Mouse (Mus musculus): ENCODE results near the gene Gm13697.

DNA sequence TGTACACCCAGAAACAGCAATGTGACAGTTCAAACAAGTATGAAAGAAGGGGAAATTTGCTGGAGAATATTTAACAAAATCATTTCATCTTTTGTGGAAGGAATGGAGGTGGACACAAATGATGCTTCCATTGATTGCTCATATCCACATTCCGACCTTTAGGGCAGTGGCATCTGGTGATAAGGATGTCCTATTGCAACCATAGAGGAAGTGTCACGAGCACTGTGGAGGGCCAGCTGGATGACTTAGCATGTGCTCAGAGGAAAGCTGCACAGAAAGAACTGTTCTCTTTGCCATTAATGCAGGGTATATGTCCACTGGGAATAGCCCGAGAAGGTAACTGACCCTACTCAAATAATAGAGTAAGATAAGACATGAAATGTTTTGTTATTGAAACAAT is 25.3 kb downstream of the Gm13697 start:
- TF ChIP-seq CTCF (IDR thresholded peaks at IDR 0.05; ENCODE audit: borderline replicate concordance, control insufficient read depth, extremely low read depth, insufficient read depth, low read length, poor library complexity) (no peak), POLR2A (IDR thresholded peaks at IDR 0.05; ENCODE audit: control insufficient read depth, extremely low read depth, insufficient read depth, low read length, poor library complexity) (no peak)
